Mouse (Mus musculus): ENCODE measurements around the gene Gm49333. TPM values are rescaled to one million over a fixed set of nuclear protein-coding genes. Genes with fewer than 3 reads are reported as not detected.
A peak's percentile ranks its signal among the peaks of the same experiment; 100 is the strongest.

Gene Gm49333
- not detected in 2 replicates for total RNA-seq (2012; rRNA removed)
- polyA plus RNA-seq (2012; ENCODE audit: insufficient read depth in 1 of 2, insufficient read length in 2 of 2, low read depth in 1 of 2, low replicate concordance in 2 of 2, missing spikeins in 1 of 2): not detected

- peak; percentile 98 for DNase-seq (ENCODE audit: low read depth, low spot score)
- H3K36me3 ChIP-seq (ENCODE audit: control insufficient read depth in 1 of 2, insufficient read depth in 2 of 2, low read length in 2 of 2): peaks cover 0 to 10% of the 10 kb centered on the region in 2 experiments; a peak in 1 of 4 replicates
- no peaks in the 10 kb centered on the region for H3K9me3 ChIP-seq (replicated peaks; ENCODE audit: insufficient read depth, low read length)
- peak within 1 kb of the TSS; percentile 91 to 95 for H3K4me3 ChIP-seq (ENCODE audit: control insufficient read depth in 1 of 2, insufficient read depth in 1 of 2, low read depth in 2 of 2, low read length in 2 of 2)
- peaks cover 24% of the 10 kb centered on the region for H3K79me2 ChIP-seq (ENCODE audit: control insufficient read depth, insufficient read depth, low read length, poor library complexity)
- no peak for TF ChIP-seq UBTF (IDR thresholded peaks at IDR 0.05; ENCODE audit: borderline replicate concordance, insufficient read depth, low read depth, low read length)
- peak; percentile 99 for TF ChIP-seq SIN3A (IDR thresholded peaks at IDR 0.05; ENCODE audit: low read length)
- TF ChIP-seq HCFC1 (IDR thresholded peaks at IDR 0.05; ENCODE audit: low read depth, low read length): peak; percentile 81
- no peak for TF ChIP-seq KAT2A (conservative IDR thresholded peaks at IDR 0.05; ENCODE audit: low read depth, low read length)
- peak; percentile 92 for TF ChIP-seq TBP (IDR thresholded peaks at IDR 0.05; ENCODE audit: low read depth, low read length)
- no peak for TF ChIP-seq SMC3 (IDR thresholded peaks at IDR 0.05; ENCODE audit: low read depth, low read length)
- peak; percentile 57; the same call in 1 of the 2 replicates for TF ChIP-seq BHLHE40 (IDR thresholded peaks at IDR 0.05; ENCODE audit: borderline replicate concordance, low read depth, low read length)
- peak; percentile 38; the same call in 1 of the 2 replicates for TF ChIP-seq TCF12 (IDR thresholded peaks at IDR 0.05; ENCODE audit: low read depth, low read length)
- TF ChIP-seq POLR2A (IDR thresholded peaks at IDR 0.05; ENCODE audit: control insufficient read depth in 1 of 2, insufficient read depth in 1 of 2, low read depth in 1 of 2, low read length in 2 of 2, poor library complexity in 1 of 2): peak; percentile 70 to 87; a peak in 3 of 4 replicates
- TF ChIP-seq ZMIZ1 (IDR thresholded peaks at IDR 0.05; ENCODE audit: low read depth, low read length): 0 out of 2 replicates have a peak, but pooled peaks have one; percentile 19
- TF ChIP-seq CTCF (IDR thresholded peaks at IDR 0.05 in 2 of 3, conservative IDR thresholded peaks at IDR 0.05 in 1 of 3; ENCODE audit: control insufficient read depth in 1 of 3, insufficient read depth in 1 of 3, low read depth in 2 of 3, low read length in 3 of 3, poor library complexity in 1 of 3, severe bottlenecking in 1 of 3): no peak
- peak; percentile 64; the same call in 1 of the 2 replicates for TF ChIP-seq ETS1 (IDR thresholded peaks at IDR 0.05; ENCODE audit: low read depth, low read length)
- TF ChIP-seq ZKSCAN1 (IDR thresholded peaks at IDR 0.05; ENCODE audit: low read depth, low read length): no peak
- no peak for TF ChIP-seq RAD21 (IDR thresholded peaks at IDR 0.05; ENCODE audit: low read depth, low read length)
- TF ChIP-seq MAX (IDR thresholded peaks at IDR 0.05; ENCODE audit: low read length): peak; percentile 99
- TF ChIP-seq POLR2AphosphoS2 (IDR thresholded peaks at IDR 0.05; ENCODE audit: low read length): peak; percentile 51; the same call in 1 of the 2 replicates
- TF ChIP-seq MYC (IDR thresholded peaks at IDR 0.05; ENCODE audit: low read depth, low read length): peak; percentile 100
- TF ChIP-seq MXI1 (IDR thresholded peaks at IDR 0.05; ENCODE audit: low read depth, low read length): peak; percentile 99
- peak; percentile 30; the same call in 1 of the 2 replicates for TF ChIP-seq ELF1 (IDR thresholded peaks at IDR 0.05; ENCODE audit: low read depth, low read length)
- TF ChIP-seq NELFE (IDR thresholded peaks at IDR 0.05; ENCODE audit: low read depth, low read length): peak; percentile 74
- H3K27me3 ChIP-seq (ENCODE audit: control insufficient read depth in 1 of 2, insufficient read depth in 2 of 2, low read length in 2 of 2): no peaks in the 10 kb centered on the region
- no peaks in the 10 kb centered on the region; a peak in 1 of 4 replicates for H3K4me1 ChIP-seq (ENCODE audit: control insufficient read depth in 1 of 2, insufficient read depth in 2 of 2, low read length in 2 of 2)
- peak within 1 kb of the TSS; percentile 99 for H3K9ac ChIP-seq (ENCODE audit: control insufficient read depth, low read depth, low read length, poor library complexity, severe bottlenecking)
- H3K27ac ChIP-seq (ENCODE audit: control insufficient read depth, low read depth, low read length): peak within 1 kb of the TSS; percentile 90
These were observed at the start of gene Gm49333, which contains the start of the genes Eef1akmt4 and Alg3 for GRCm38 (mm10) chr16:20611357-20612227. Gene Gm49333, plus strand, starts transcription at chr16:20611610. Gene Eef1akmt4, plus strand, starts transcription at chr16:20611593. Gene Alg3, minus strand, starts transcription at chr16:20611735.

Data from MEL (cell line).